Mouse (Mus musculus): ENCODE results near the gene Map1lc3a. TPM values are rescaled to one million over a fixed set of nuclear protein-coding genes. Genes with fewer than 3 reads are reported as not detected.

Gene Map1lc3a
- polyA plus RNA-seq, 1 experiment from 2014 or later: 106 TPM

DNA sequence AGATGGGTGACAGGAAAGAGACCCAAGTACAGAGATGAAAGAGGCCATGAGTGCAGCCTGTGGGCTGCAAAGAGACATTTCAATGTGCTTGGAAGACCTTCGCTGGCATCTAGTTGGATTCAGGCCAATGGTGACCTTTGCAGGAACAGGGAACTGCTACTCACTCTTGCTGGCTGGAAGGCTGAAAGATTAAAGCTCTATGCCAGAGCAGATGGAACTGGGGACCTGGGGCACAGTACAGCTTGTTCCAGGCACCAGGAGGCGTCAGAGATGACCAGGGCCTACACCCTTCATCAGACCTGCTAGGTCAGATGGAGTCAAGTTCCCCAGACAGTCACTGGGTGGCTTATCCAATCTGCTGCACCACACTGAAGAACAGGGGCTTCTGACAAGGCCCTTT, 17.3 kb downstream of the Map1lc3a start:
- H3K27ac ChIP-seq (replicated peaks): no peak overlapping the region
- H3K9me3 ChIP-seq (replicated peaks): no peaks in the 10 kb centered on the region
- H3K36me3 ChIP-seq: peaks cover 92% of the 10 kb centered on the region
- no peaks in the 10 kb centered on the region for H3K27me3 ChIP-seq (ENCODE audit: low read depth, poor library complexity, severe bottlenecking)
- no peak for DNase-seq (ENCODE audit: low spot score)
- no peak overlapping the region for H3K4me3 ChIP-seq
- H3K4me1 ChIP-seq: no peaks in the 10 kb centered on the region
- 90% methylated on average over 2 of the region's 2 CpGs for WGBS

DNA sequence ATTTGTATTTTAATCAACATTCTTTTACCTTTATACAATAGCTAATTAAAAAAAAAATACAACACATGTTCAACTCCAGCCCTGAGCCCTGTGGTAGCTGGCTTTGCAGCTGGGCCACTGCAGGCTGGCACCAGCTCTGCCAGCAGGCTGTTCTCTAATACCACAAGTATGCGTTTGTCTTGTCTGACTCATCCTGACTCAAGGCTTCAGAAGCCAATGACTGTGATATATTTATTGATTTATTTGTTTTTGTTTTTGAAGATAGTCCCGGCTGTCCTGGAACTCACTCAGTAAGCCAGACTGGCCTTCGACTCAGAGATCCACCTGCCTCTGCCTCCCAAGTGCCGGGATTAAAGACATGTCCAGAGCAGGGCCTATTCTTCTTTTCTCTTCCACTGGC, 17.8 kb downstream of the Map1lc3a start:
- DNase-seq (ENCODE audit: low spot score): no peak
- no peaks in the 10 kb centered on the region for H3K4me1 ChIP-seq
- H3K27me3 ChIP-seq (ENCODE audit: low read depth, poor library complexity, severe bottlenecking): no peaks in the 10 kb centered on the region
- peaks cover 98% of the 10 kb centered on the region for H3K36me3 ChIP-seq
- WGBS: 95% methylated on average over 4 of the region's 4 CpGs
- no peak overlapping the region for H3K27ac ChIP-seq (replicated peaks)
- no peak overlapping the region for H3K4me3 ChIP-seq
- H3K9me3 ChIP-seq (replicated peaks): no peaks in the 10 kb centered on the region

DNA sequence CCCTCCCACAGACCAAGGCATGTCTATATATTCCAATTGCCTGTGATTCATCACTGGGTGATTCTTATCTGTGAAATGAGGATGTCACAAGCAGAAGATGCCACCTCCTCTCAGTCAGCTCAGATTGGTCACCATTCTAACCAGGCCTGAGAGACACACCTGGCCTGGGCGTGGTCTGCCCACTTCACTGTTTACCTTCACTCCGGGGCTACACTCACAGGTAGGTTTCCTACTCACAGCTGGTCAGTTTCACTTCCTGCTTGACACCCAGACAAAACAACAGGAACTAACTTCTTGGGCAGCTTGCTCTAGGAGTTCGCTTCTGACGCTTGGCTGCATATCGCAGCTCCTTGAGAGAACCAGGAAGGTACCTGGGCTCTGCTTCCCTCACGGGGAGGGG, 19.4 kb downstream of the Map1lc3a start:
- WGBS: 96% methylated on average over 6 of the region's 6 CpGs
- Histone ChIP-seq H3K9me3 (replicated peaks) (no peaks in the 10 kb centered on the region), H3K36me3 (peaks cover 98% of the 10 kb centered on the region), H3K4me3 (no peak overlapping the region), H3K4me1 (no peaks in the 10 kb centered on the region), H3K27ac (replicated peaks) (no peak overlapping the region), H3K27me3 (ENCODE audit: low read depth, poor library complexity, severe bottlenecking) (no peaks in the 10 kb centered on the region)
- DNase-seq (ENCODE audit: low spot score): no peak

DNA sequence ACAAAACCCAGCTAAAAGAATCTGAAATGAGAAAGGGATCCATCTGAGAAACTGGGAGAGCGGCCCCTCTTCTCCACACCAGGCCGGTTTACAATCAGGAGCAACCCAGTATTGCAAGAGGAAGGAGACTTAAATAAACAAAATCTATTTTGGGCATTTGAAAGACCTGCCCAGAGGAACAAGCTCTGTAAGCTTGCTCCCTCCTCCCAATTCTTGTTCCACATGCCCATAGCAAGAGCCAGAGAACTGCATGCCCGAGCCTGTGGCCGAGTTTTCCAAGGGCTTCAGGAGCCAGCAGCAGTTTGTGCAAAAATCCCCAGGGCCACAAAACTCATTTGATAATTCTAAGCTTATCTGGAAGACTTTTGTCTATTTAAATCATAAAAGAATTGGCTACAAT, 23.5 kb downstream of the Map1lc3a start:
- WGBS: 92% methylated on average over 4 of the region's 4 CpGs
- H3K4me1 ChIP-seq: no peaks in the 10 kb centered on the region
- H3K27me3 ChIP-seq (ENCODE audit: low read depth, poor library complexity, severe bottlenecking): no peaks in the 10 kb centered on the region
- no peaks in the 10 kb centered on the region for H3K9me3 ChIP-seq (replicated peaks)
- H3K27ac ChIP-seq (replicated peaks): no peak overlapping the region
- peaks cover 79% of the 10 kb centered on the region for H3K36me3 ChIP-seq
- DNase-seq (ENCODE audit: low spot score): no peak
- H3K4me3 ChIP-seq: no peak overlapping the region

DNA sequence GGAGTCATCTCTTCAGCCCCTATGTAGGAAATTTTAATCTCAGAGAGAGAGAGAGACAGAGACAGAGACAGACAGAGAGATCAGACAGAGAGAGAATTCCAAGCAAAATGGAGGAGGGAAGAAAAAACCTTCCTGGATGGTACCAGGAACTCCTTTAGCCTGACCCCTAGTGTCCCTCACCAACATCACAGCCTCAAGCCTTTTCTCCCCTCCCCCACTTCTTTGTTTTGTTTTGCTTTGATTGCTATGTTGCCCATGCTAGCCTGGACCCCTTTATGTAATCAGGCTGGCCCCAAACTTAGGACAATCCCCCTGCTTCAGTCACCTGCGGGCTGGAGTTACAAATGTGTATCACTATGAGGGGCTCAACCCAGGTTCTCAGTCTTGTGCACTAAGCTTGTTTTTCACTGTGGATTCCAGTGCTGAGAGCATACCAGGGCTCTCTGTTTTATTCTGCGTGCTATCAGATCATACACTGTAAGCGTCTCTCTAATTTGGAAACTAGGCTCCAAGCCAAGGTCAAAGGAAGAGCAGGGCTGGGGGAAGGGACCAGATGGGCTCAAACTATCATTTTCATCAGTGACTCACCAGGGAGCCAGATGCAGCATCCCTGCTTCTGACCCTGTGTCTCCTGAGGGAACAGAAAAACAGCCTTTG, 33.0 kb downstream of the Map1lc3a start:
- Histone ChIP-seq H3K9me3 (replicated peaks) (no peaks in the 10 kb centered on the region), H3K27ac (replicated peaks) (peak overlapping the region; percentile 69), H3K27me3 (ENCODE audit: low read depth, poor library complexity, severe bottlenecking) (no peaks in the 10 kb centered on the region), H3K4me1 (peaks cover 15% of the 10 kb centered on the region), H3K4me3 (no peak overlapping the region), H3K36me3 (peaks cover 41% of the 10 kb centered on the region)
- DNase-seq (ENCODE audit: low spot score): peak; percentile 18
- 59% methylated on average over 3 of the region's 3 CpGs for WGBS

DNA sequence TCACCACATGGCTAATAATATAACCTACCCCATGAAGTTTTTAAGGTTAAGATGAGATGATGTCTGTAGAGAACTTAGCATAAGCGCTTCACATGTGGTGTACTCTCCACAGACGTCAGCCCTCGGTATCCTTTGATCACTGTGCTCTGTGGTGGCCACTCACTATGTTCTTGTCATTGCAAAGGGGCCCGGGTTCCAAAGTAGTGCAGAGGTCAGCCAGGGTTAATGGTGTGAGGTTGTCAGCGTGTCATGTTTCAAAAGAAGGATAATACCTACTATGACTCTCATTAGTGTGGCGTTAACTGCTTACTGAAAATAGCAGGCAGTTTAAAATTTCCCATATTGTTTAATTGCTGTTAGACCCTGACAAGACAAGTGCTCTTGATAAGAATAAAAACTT, 37.6 kb downstream of the Map1lc3a start:
- H3K4me3 ChIP-seq: no peak overlapping the region
- H3K27ac ChIP-seq (replicated peaks): no peak overlapping the region
- no peaks in the 10 kb centered on the region for H3K27me3 ChIP-seq (ENCODE audit: low read depth, poor library complexity, severe bottlenecking)
- peaks cover 19% of the 10 kb centered on the region for H3K4me1 ChIP-seq
- no peak for DNase-seq (ENCODE audit: low spot score)
- H3K36me3 ChIP-seq: peaks cover 41% of the 10 kb centered on the region
- 61% methylated on average over 6 of the region's 6 CpGs for WGBS
- H3K9me3 ChIP-seq (replicated peaks): no peaks in the 10 kb centered on the region

DNA sequence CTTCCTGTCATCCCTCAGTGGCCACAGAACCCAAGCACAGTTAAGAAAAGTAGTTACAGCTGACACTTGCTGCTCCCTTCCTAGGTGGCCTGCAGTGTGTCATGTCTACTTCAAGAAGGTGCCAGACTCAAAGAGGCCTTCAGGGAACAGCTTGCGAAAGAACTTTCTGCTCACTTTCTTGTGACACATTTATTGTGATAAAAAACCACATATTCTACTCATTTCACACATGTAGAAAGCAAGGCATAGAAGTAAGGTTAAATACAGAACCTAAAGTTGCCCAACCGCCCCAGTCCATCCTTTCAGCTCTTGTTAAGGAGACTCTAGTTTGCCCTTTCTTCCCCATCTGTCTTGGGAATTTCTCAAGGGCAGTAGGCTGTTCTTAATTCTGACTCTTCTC, 42.5 kb downstream of the Map1lc3a start:
- Histone ChIP-seq H3K4me1 (peaks cover 8% of the 10 kb centered on the region), H3K9me3 (replicated peaks) (no peaks in the 10 kb centered on the region), H3K36me3 (peaks cover 39% of the 10 kb centered on the region), H3K27ac (replicated peaks) (no peak overlapping the region), H3K4me3 (no peak overlapping the region), H3K27me3 (ENCODE audit: low read depth, poor library complexity, severe bottlenecking) (no peaks in the 10 kb centered on the region)
- 95% methylated on average over 2 of the region's 2 CpGs for WGBS
- no peak for DNase-seq (ENCODE audit: low spot score)

DNA sequence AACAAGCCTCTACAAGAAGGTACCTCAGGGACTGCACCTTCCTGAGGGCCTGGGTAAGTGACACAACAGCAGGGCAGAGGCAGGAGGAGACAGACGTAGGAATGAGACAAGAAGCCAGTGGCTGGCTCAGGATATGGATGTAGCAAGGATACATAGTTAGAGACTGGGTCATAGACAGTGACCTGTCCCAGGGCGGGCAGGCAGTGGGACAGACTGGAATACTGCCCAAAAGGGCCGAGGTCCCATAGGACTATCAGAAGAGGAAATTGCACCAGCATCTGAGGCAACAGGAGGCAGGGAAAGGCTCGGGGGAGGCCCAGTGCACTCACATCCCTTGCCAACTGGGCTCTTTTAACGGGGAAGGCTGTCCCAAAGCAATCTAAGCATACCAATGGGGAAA, 44.5 kb downstream of the Map1lc3a start:
- peaks cover 34% of the 10 kb centered on the region for H3K36me3 ChIP-seq
- no peaks in the 10 kb centered on the region for H3K4me1 ChIP-seq
- no peak overlapping the region for H3K27ac ChIP-seq (replicated peaks)
- no peak overlapping the region for H3K4me3 ChIP-seq
- DNase-seq (ENCODE audit: low spot score): no peak
- H3K9me3 ChIP-seq (replicated peaks): no peaks in the 10 kb centered on the region
- WGBS: 85% methylated on average over 5 of the region's 5 CpGs
- H3K27me3 ChIP-seq (ENCODE audit: low read depth, poor library complexity, severe bottlenecking): no peaks in the 10 kb centered on the region

DNA sequence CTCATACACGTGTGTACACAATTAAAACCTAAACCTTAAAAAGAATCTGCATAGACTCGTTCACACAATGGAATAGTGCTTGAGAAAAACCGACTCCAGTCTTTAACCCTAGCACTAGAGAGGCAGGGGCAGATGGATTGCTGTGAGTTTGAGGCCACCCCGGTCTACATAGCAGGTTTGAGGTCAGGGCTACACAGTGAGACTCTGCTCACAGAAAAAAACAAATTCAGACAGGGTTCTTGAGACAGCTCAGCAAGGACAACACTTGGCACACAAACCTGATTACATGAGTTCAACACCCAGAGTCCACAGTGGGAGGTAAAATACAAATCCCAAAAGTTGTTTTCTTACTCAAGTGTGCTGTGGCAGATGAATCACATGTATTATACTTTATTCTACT, 49.9 kb downstream of the Map1lc3a start:
- DNase-seq (ENCODE audit: low spot score): no peak
- H3K36me3 ChIP-seq: peaks cover 66% of the 10 kb centered on the region
- H3K27me3 ChIP-seq (ENCODE audit: low read depth, poor library complexity, severe bottlenecking): no peaks in the 10 kb centered on the region
- no peaks in the 10 kb centered on the region for H3K4me1 ChIP-seq
- no peak overlapping the region for H3K27ac ChIP-seq (replicated peaks)
- 87% methylated on average over 4 of the region's 4 CpGs for WGBS
- no peak overlapping the region for H3K4me3 ChIP-seq
- no peaks in the 10 kb centered on the region for H3K9me3 ChIP-seq (replicated peaks)

Other genes starting within 250 kb of the Map1lc3a start
- gene Ahcy, start 201.8 kb upstream of the Map1lc3a start, polyA plus RNA-seq (2016; fragmentation: Nextera tagmentation; extraction: Ambion mirVana): 89.6 and 106 TPM in 2 replicates
- gene Itch, start 142.8 kb upstream of the Map1lc3a start, polyA plus RNA-seq (2016; fragmentation: Nextera tagmentation; extraction: Ambion mirVana): 54.6 and 58.2 TPM in 2 replicates
- gene Dynlrb1, start 39.8 kb upstream of the Map1lc3a start, polyA plus RNA-seq (2016; fragmentation: Nextera tagmentation; extraction: Ambion mirVana): 422 and 437 TPM in 2 replicates
- gene Pigu, start 81.1 kb downstream of the Map1lc3a start, polyA plus RNA-seq (2016; fragmentation: Nextera tagmentation; extraction: Ambion mirVana): 57.1 and 58.5 TPM in 2 replicates
- 43.6 and 75.1 TPM in 2 replicates for gene Trp53inp2, start 104.8 kb downstream of the Map1lc3a start, polyA plus RNA-seq (2016; fragmentation: Nextera tagmentation; extraction: Ambion mirVana)
- gene Ncoa6, start 197.6 kb downstream of the Map1lc3a start, polyA plus RNA-seq (2016; fragmentation: Nextera tagmentation; extraction: Ambion mirVana): 20.8 and 22.3 TPM in 2 replicates
- 15.9 and 20.3 TPM in 2 replicates for gene Acss2, start 241.7 kb downstream of the Map1lc3a start, polyA plus RNA-seq (2016; fragmentation: Nextera tagmentation; extraction: Ambion mirVana)
- gene Ggt7, start 241.9 kb downstream of the Map1lc3a start, polyA plus RNA-seq (2016; fragmentation: Nextera tagmentation; extraction: Ambion mirVana): 16.0 and 25.2 TPM in 2 replicates

Measured in midbrain, embryonic 10.5 days (tissue).